Mouse (Mus musculus) small intestine, adult 2 months (tissue): ENCODE data around the gene Ttc28.

ENCODE experiments used
- CTCF ChIP-seq: fragments of 200-500 bp; IDR thresholded peaks from 2 replicates; pipeline ENCODE4 v1.5.1; 2012; ENCODE audit warnings: low read depth, mild to moderate bottlenecking, control low read depth, inconsistent platforms, low read length, moderate library complexity, mixed read lengths; ENCODE audit not compliant: insufficient replicate concordance, insufficient read length; ENCODE audit errors: extremely low read depth
- POLR2A ChIP-seq: fragments of 200-500 bp; IDR thresholded peaks from 2 replicates; pipeline ENCODE4 v1.6.1; 2012; ENCODE audit warnings: low read depth, mild to moderate bottlenecking, control low read depth, inconsistent platforms, low read length, moderate library complexity

GRCm38 (mm10) chr5:110928289-110928688 lies 48.7 kb downstream of the Ttc28 start:
- no peak for TF ChIP-seq CTCF
- no peak for TF ChIP-seq POLR2A
